Mouse (Mus musculus) bone marrow, adult 2 months (tissue): ENCODE measurements around the gene Stx16.

Source experiments
- CTCF ChIP-seq: fragments of 200-500 bp; IDR thresholded peaks from 2 replicates; pipeline ENCODE4 v1.5.1; 2011; ENCODE audit warnings: low read length, control low read depth; ENCODE audit not compliant: control insufficient read depth, insufficient read depth
- POLR2A ChIP-seq: fragments of 200-500 bp; IDR thresholded peaks from 2 replicates; pipeline ENCODE4 v1.6.1; 2011; ENCODE audit warnings: low read depth, mild to moderate bottlenecking, control low read depth, low read length, borderline replicate concordance; ENCODE audit not compliant: control insufficient read depth

GRCm38 (mm10) chr2:174067793-174068419 is 8.2 kb upstream of the Stx16 start:
- TF ChIP-seq CTCF = no peak
- TF ChIP-seq POLR2A = no peak
